Mouse (Mus musculus) CH12.LX (cell line): Measurements from ENCODE around the gene Cdhr4.

Experiments
- POLR2A ChIP-seq: IDR thresholded peaks from 2 replicates; pipeline ENCODE4 v1.6.1; 2011; ENCODE audit warnings: low read depth, mild to moderate bottlenecking, improper control_type of control experiment, low read length
- SMC3 ChIP-seq: IDR thresholded peaks from 2 replicates; pipeline ENCODE4 v1.6.1; 2011; ENCODE audit warnings: low read depth, low read length, improper control_type of control experiment
- ZMIZ1 ChIP-seq: IDR thresholded peaks from 2 replicates; pipeline ENCODE4 v1.6.1; 2012; ENCODE audit warnings: low read depth, mild to moderate bottlenecking, inconsistent platforms, low read length, improper control_type of control experiment

- TF ChIP-seq POLR2A: no peak
- no peak for TF ChIP-seq ZMIZ1
- TF ChIP-seq SMC3: no peak
Measured at GRCm38 (mm10) chr9:107970311-107970710, 22.0 kb upstream of the Cdhr4 start.
